Mouse (Mus musculus): ENCODE results near the gene Aebp1. TPM values are rescaled to one million over a fixed set of nuclear protein-coding genes. Genes with fewer than 3 reads are reported as not detected.

Aebp1 gene
- polyA plus RNA-seq, 1 experiment from 2014 or later: 21.4 TPM

DNA sequence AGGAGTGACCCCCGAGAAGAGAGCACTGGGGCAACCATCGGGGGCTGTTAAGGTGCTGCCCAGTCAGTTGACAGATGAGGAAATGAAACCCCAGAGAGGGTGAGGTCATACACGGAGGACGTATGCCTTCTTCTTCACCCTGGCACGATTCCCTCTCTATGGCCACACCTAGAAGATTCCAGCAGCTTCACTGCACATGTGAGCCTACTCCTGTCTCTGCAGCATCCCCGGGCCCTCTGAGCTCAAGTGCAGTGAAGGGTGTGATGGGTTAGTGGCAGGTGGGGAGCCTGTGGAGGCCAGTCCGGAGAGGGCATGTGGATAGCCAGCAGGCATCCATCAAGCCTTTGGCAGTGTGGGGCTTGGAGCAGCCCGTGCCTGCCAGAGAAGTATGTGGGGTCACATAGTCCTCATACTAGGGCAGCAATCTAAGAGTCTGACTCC lies 30.4 kb downstream of the Aebp1 start:
- 0 out of 2 replicates have a peak, but pooled peaks cover 2% of the 10 kb centered on the region for H3K27me3 ChIP-seq (ENCODE audit: control insufficient read depth, insufficient read depth, low read length)
- H3K36me3 ChIP-seq (ENCODE audit: control insufficient read depth, insufficient read depth, low read length): no peaks in the 10 kb centered on the region
- ATAC-seq (replicated peaks; ENCODE audit: insufficient number of reproducible peaks, low FRiP score, low TSS enrichment): peak; percentile 28; the same call in 1 of the 2 replicates
- no peaks in the 10 kb centered on the region for H3K9me3 ChIP-seq (replicated peaks; ENCODE audit: control insufficient read depth, low read length)
- peak overlapping the region; percentile 23; the same call in 1 of the 2 replicates for H3K9ac ChIP-seq (ENCODE audit: low read depth, low read length)
- WGBS (ENCODE audit: insufficient replicate concordance): 12% methylated on average over 8 of the region's 8 CpGs
- no peak overlapping the region for H3K4me3 ChIP-seq (ENCODE audit: low read depth, low read length)
- H3K4me2 ChIP-seq: peak overlapping the region; percentile 29; the same call in 1 of the 2 replicates
- H3K4me1 ChIP-seq (ENCODE audit: control insufficient read depth, insufficient read depth, low read length): peaks cover 79% of the 10 kb centered on the region
- peak overlapping the region; percentile 97 for H3K27ac ChIP-seq (ENCODE audit: low read depth, low read length)

- ATAC-seq (replicated peaks; ENCODE audit: insufficient number of reproducible peaks, low FRiP score, low TSS enrichment): no peak
- peak overlapping the region; percentile 34; the same call in 1 of the 2 replicates for H3K4me2 ChIP-seq
- no peaks in the 10 kb centered on the region for H3K36me3 ChIP-seq (ENCODE audit: control insufficient read depth, insufficient read depth, low read length)
- H3K27ac ChIP-seq (ENCODE audit: low read depth, low read length): peak overlapping the region; percentile 97
- 7% methylated on average over 4 of the region's 4 CpGs for WGBS (ENCODE audit: insufficient replicate concordance)
- no peak overlapping the region; the same call in 1 of the 2 replicates for H3K9ac ChIP-seq (ENCODE audit: low read depth, low read length)
- H3K27me3 ChIP-seq (ENCODE audit: control insufficient read depth, insufficient read depth, low read length): 0 out of 2 replicates have a peak, but pooled peaks cover 2% of the 10 kb centered on the region
- no peak overlapping the region for H3K4me3 ChIP-seq (ENCODE audit: low read depth, low read length)
- peaks cover 75% of the 10 kb centered on the region for H3K4me1 ChIP-seq (ENCODE audit: control insufficient read depth, insufficient read depth, low read length)
- H3K9me3 ChIP-seq (replicated peaks; ENCODE audit: control insufficient read depth, low read length): no peaks in the 10 kb centered on the region
These were observed 31.1 kb downstream of the Aebp1 start for GRCm38 (mm10) chr11:5892810-5893368.

DNA sequence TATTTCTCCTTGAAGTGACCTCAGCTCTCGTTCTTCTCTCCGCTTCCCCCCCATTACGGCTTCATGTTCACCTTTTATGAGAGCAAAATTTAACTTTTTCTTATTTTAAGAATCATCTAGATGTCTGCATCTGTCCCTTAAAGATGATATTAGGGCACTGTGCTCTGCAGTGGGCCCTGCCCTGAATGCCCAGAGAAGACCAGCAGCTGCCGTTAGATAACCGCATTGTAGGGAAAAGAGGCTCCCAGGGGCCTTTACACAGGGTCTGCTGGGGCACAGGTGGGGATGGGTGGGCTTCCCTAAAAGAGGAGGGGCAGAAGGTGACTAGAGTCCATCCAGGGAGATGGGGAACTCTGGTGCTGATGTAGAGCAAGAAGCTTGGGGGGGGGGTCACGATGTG lies 32.1 kb downstream of the Aebp1 start:
- Histone ChIP-seq H3K9me3 (replicated peaks; ENCODE audit: control insufficient read depth, low read length) (no peaks in the 10 kb centered on the region), H3K27me3 (ENCODE audit: control insufficient read depth, insufficient read depth, low read length) (0 out of 2 replicates have a peak, but pooled peaks cover 2% of the 10 kb centered on the region), H3K36me3 (ENCODE audit: control insufficient read depth, insufficient read depth, low read length) (no peaks in the 10 kb centered on the region), H3K4me1 (ENCODE audit: control insufficient read depth, insufficient read depth, low read length) (peaks cover 75% of the 10 kb centered on the region), H3K27ac (ENCODE audit: low read depth, low read length) (peak overlapping the region; percentile 97), H3K4me2 (no peak overlapping the region), H3K4me3 (ENCODE audit: low read depth, low read length) (no peak overlapping the region), H3K9ac (ENCODE audit: low read depth, low read length) (peak overlapping the region; percentile 54; the same call in 1 of the 2 replicates)
- no peak for ATAC-seq (replicated peaks; ENCODE audit: insufficient number of reproducible peaks, low FRiP score, low TSS enrichment)
- 39% methylated on average over 6 of the region's 6 CpGs for WGBS (ENCODE audit: insufficient replicate concordance)

DNA sequence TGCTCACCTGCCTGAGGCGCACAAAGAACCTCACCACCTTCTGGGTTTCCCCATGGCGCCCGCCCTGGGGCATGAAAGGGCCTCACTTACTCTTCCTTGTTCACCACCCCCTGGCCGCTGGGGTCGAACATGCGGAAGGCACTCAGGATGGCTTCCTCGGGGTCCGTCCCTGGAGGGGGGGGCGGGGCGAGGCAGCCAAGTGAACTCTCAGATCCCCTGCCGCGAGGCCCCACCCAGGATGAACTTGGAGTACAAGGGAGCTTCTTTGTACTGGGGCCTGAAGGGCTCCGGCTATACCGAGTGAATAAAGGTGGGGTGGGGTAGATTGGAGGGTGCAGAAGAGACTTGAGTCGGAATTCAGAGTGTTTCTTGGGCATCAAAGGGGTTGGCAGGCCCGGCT lies 35.5 kb downstream of the Aebp1 start:
- no peaks in the 10 kb centered on the region for H3K9me3 ChIP-seq (replicated peaks; ENCODE audit: control insufficient read depth, low read length)
- H3K4me3 ChIP-seq (ENCODE audit: low read depth, low read length): peak overlapping the region; percentile 50
- 0 out of 2 replicates have a peak, but pooled peaks cover 5% of the 10 kb centered on the region for H3K27me3 ChIP-seq (ENCODE audit: control insufficient read depth, insufficient read depth, low read length)
- no peaks in the 10 kb centered on the region for H3K36me3 ChIP-seq (ENCODE audit: control insufficient read depth, insufficient read depth, low read length)
- H3K4me2 ChIP-seq: peak overlapping the region; percentile 61
- peak overlapping the region; percentile 94 for H3K9ac ChIP-seq (ENCODE audit: low read depth, low read length)
- peak overlapping the region; percentile 97 for H3K27ac ChIP-seq (ENCODE audit: low read depth, low read length)
- H3K4me1 ChIP-seq (ENCODE audit: control insufficient read depth, insufficient read depth, low read length): peaks cover 64% of the 10 kb centered on the region
- 7% methylated on average over 16 of the region's 16 CpGs for WGBS (ENCODE audit: insufficient replicate concordance)
- no peak for ATAC-seq (replicated peaks; ENCODE audit: insufficient number of reproducible peaks, low FRiP score, low TSS enrichment)

- ATAC-seq (replicated peaks; ENCODE audit: insufficient number of reproducible peaks, low FRiP score, low TSS enrichment): no peak
- H3K4me2 ChIP-seq: peak overlapping the region; percentile 61
- peaks cover 60% of the 10 kb centered on the region for H3K4me1 ChIP-seq (ENCODE audit: control insufficient read depth, insufficient read depth, low read length)
- H3K4me3 ChIP-seq (ENCODE audit: low read depth, low read length): peak overlapping the region; percentile 50
- H3K36me3 ChIP-seq (ENCODE audit: control insufficient read depth, insufficient read depth, low read length): no peaks in the 10 kb centered on the region
- H3K9ac ChIP-seq (ENCODE audit: low read depth, low read length): peak overlapping the region; percentile 94
- H3K27ac ChIP-seq (ENCODE audit: low read depth, low read length): peak overlapping the region; percentile 97
- 5% methylated on average over 10 of the region's 10 CpGs for WGBS (ENCODE audit: insufficient replicate concordance)
- H3K9me3 ChIP-seq (replicated peaks; ENCODE audit: control insufficient read depth, low read length): no peaks in the 10 kb centered on the region
- H3K27me3 ChIP-seq (ENCODE audit: control insufficient read depth, insufficient read depth, low read length): 0 out of 2 replicates have a peak, but pooled peaks cover 5% of the 10 kb centered on the region
These were observed 36.1 kb downstream of the Aebp1 start for GRCm38 (mm10) chr11:5897839-5898238.

DNA sequence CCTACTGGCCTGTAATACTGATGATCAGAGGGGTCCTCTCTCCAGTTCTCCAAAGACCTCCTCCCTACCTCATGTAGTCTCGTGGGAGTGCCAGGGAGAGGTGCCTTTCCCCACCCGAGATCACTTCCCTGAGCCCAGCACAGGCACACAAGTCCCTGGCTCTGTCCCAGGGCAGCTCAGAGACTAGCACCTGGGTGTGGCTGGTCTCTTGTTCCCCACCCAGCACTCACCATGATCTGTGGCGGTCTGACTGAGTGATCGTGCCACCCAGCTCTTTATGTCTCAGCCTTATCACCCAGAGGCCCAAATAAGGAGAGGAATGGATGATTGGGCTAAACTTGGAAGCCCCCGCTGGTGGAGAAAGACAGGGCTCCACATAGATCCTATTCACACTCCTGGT lies 36.8 kb downstream of the Aebp1 start, which contains the start of gene Myl7:
Gene Myl7, minus strand, starts transcription at position 252 of the 400 bp plus-strand sequence.
- Histone ChIP-seq H3K4me2 (peak within 1 kb of the TSS; percentile 61), H3K9ac (ENCODE audit: low read depth, low read length) (peak within 1 kb of the TSS; percentile 94), H3K27me3 (ENCODE audit: control insufficient read depth, insufficient read depth, low read length) (0 out of 2 replicates have a peak, but pooled peaks cover 9% of the 10 kb centered on the region), H3K4me3 (ENCODE audit: low read depth, low read length) (peak within 1 kb of the TSS; percentile 50), H3K27ac (ENCODE audit: low read depth, low read length) (peak within 1 kb of the TSS; percentile 97), H3K36me3 (ENCODE audit: control insufficient read depth, insufficient read depth, low read length) (no peaks in the 10 kb centered on the region), H3K9me3 (replicated peaks; ENCODE audit: control insufficient read depth, low read length) (no peaks in the 10 kb centered on the region), H3K4me1 (ENCODE audit: control insufficient read depth, insufficient read depth, low read length) (peaks cover 53% of the 10 kb centered on the region)
- peak; percentile 62 for ATAC-seq (replicated peaks; ENCODE audit: insufficient number of reproducible peaks, low FRiP score, low TSS enrichment)
- 15% methylated on average over 5 of the region's 5 CpGs for WGBS (ENCODE audit: insufficient replicate concordance)

DNA sequence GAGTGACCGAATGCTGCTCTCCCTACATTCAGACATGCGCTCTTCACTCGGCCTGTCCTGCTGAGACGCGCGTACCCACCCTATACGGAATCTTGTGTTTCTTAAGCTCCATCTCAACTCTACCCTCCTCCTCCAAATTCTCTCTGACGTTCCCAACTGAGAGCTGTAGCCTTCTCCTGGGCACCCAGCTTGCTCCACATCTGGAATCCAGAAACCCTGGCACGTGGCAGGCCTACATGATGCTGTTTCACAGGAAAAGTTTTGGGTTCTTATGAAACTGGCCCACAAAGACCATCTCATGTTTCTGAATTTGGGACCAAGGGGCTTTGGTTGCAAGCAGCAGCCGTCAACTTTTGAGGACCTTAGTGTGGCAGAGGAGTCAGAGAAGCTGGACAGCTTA lies 37.5 kb downstream of the Aebp1 start:
- ATAC-seq (replicated peaks; ENCODE audit: insufficient number of reproducible peaks, low FRiP score, low TSS enrichment): no peak
- H3K27me3 ChIP-seq (ENCODE audit: control insufficient read depth, insufficient read depth, low read length): 0 out of 2 replicates have a peak, but pooled peaks cover 9% of the 10 kb centered on the region
- H3K9me3 ChIP-seq (replicated peaks; ENCODE audit: control insufficient read depth, low read length): no peaks in the 10 kb centered on the region
- H3K4me2 ChIP-seq: no peak overlapping the region
- H3K4me3 ChIP-seq (ENCODE audit: low read depth, low read length): no peak overlapping the region
- H3K4me1 ChIP-seq (ENCODE audit: control insufficient read depth, insufficient read depth, low read length): peaks cover 47% of the 10 kb centered on the region
- no peaks in the 10 kb centered on the region for H3K36me3 ChIP-seq (ENCODE audit: control insufficient read depth, insufficient read depth, low read length)
- peak overlapping the region; percentile 97 for H3K27ac ChIP-seq (ENCODE audit: low read depth, low read length)
- 0 out of 2 replicates have a peak overlapping the region, but pooled peaks have one; percentile 94 for H3K9ac ChIP-seq (ENCODE audit: low read depth, low read length)
- whole genome bisulfite sequencing (ENCODE audit: insufficient replicate concordance): 88% methylated on average over 10 of the region's 10 CpGs

- Histone ChIP-seq H3K4me3 (ENCODE audit: low read depth, low read length) (peak overlapping the region; percentile 39), H3K27ac (ENCODE audit: low read depth, low read length) (peak overlapping the region; percentile 65), H3K4me1 (ENCODE audit: control insufficient read depth, insufficient read depth, low read length) (peaks cover 37% of the 10 kb centered on the region), H3K27me3 (ENCODE audit: control insufficient read depth, insufficient read depth, low read length) (0 out of 2 replicates have a peak, but pooled peaks cover 6% of the 10 kb centered on the region), H3K4me2 (peak overlapping the region; percentile 69), H3K36me3 (ENCODE audit: control insufficient read depth, insufficient read depth, low read length) (no peaks in the 10 kb centered on the region), H3K9me3 (replicated peaks; ENCODE audit: control insufficient read depth, low read length) (no peaks in the 10 kb centered on the region), H3K9ac (ENCODE audit: low read depth, low read length) (peak overlapping the region; percentile 70)
- 18% methylated on average over 3 of the region's 3 CpGs for WGBS (ENCODE audit: insufficient replicate concordance)
- ATAC-seq (replicated peaks; ENCODE audit: insufficient number of reproducible peaks, low FRiP score, low TSS enrichment): no peak
These were observed 39.6 kb downstream of the Aebp1 start for GRCm38 (mm10) chr11:5901320-5901719.
